Mouse (Mus musculus) forelimb bud, embryonic 11.5 days (tissue): Measurements from ENCODE around the gene Tex12.
A peak's percentile ranks its signal among the peaks of the same experiment; 100 is the strongest.

Experiments
- DNase-seq: peaks from one replicate; pipeline ENCODE4 v3.0.0-alpha.2; 2012; ENCODE audit warnings: low read depth, low spot score

The Tex12 gene

GRCm38 (mm10) chr9:50561918-50562360, 814 bp upstream of the Tex12 start:
- DNase-seq, result no peak

DNA sequence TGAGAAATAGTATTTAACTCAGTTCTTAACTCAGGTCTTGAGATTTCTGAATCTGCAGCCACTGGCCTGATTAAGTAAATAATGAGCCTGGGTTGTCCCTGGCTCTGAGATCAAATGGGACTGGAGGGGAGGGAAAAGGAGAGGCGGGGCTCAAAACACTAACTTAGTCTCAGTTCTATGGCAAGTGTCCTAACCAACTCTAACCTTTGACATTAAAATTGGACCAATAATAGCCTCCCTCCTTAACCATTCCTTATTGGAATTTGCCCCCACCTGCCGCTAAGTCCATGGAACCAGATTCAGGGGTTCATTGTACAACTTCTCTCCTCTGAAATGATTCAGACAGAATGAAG, 6.1 kb downstream of the Tex12 start, which contains the start of gene Bco2:
Bco2 (minus strand) TSS at position 88 of the 353 bp plus-strand sequence.
- DNase-seq, result no peak

GRCm38 (mm10) chr9:50554241-50555093, 6.7 kb downstream of the Tex12 start, which contains the start of gene Il18:
Il18 (plus strand) TSS chr9:50554827.
- peak; percentile 23 for DNase-seq

- DNase-seq, result no peak
Observed at GRCm38 (mm10) chr9:50553547-50553946, 7.6 kb downstream of the Tex12 start.

DNA sequence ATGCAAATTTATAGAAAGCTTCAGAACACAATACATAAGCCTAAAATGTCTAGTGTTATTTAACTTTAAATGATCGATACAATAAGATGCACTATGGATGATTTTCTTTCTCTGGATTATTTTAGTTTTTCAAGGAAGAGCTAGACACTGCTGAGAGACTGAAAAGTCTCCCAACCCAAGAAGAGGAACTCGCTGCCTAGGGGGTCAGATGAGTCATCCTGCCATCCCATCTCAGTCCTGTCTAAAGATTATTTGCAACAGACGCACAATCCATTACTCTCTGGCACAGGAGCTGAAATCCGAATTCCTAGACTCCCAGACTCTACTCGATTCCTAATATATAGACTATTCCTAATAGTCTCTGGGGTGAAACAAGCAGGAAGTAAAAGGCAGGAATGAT, 8.9 kb downstream of the Tex12 start:
- no peak for DNase-seq

- DNase-seq, result no peak
Observed at GRCm38 (mm10) chr9:50548936-50549335, 12.2 kb downstream of the Tex12 start.

DNA sequence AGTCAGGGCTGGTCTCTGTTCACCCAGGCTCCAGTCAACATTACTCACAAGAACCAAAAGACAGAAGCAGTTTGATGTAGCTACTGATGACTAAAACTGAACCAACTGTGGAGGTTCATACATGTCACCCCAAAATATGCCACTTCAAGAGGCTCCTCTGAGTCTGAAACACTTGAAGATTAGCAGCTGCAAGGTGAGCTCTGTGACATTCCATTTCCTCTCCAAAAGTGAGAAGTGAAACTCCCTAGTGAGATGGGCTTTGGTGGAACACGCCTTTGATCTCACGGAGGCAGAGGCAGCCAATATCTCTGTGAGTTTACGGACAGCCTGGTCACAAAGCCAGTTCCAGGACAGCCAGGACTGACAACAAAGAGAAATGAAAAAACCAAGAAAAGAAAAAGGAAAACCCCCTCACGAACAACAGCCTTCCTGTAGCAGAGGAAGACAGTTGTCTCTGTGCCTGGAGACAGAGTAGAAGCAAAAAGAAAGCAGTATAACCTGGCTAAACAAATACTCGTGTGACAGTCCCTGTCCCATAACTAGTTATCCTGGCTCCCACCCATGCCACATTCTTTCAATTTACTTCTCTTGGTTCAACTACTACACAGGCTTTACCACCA, 13.2 kb downstream of the Tex12 start:
- no peak for DNase-seq

- DNase-seq, result no peak
Observed at GRCm38 (mm10) chr9:50542401-50542800, 18.7 kb downstream of the Tex12 start.

GRCm38 (mm10) chr9:50540170-50540569, 21.0 kb downstream of the Tex12 start:
- no peak for DNase-seq

DNA sequence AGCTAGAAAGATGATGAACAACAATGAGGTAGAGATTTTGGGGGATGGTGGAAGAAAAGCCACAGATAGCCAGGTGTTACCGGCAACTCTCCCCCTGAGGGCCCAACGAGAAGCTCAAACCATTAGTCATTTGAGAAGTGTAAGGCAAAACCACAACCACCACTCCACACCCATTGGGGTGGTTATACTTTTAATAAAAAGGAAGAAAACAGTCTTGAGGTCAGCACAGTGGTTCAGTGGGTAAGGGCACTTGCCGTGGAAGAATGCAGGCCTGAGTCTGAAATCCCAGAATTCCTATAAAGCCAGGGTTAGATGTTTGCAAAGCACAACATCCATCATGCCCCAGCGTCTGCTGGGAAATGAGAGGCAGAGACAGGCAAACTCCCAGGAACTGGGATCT, 23.8 kb downstream of the Tex12 start:
- no peak for DNase-seq

- DNase-seq, result no peak
Observed at GRCm38 (mm10) chr9:50536603-50537135, 24.5 kb downstream of the Tex12 start.

GRCm38 (mm10) chr9:50535930-50536329, 25.2 kb downstream of the Tex12 start:
- no peak for DNase-seq

DNA sequence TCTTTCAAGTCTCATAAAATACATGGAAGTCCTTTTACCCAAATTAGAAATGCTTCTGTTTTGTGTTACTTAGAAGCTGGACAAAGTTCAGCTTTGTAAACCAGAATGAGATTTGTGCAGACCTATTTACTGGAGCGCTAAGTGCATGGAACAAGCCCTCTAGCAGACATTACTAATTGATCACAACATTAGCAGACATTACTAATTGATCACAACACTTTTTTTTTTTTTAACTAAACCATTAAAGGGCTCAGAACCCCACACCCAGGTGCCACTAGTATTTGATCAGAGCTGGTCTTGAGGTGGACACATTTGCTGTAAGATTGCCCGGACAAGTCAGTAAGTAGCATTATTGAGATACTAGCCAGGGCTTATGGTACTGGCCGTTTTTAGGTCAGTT, 27.3 kb downstream of the Tex12 start:
- no peak for DNase-seq

- no peak for DNase-seq
Observed at GRCm38 (mm10) chr9:50533328-50533727, 27.8 kb downstream of the Tex12 start.

DNA sequence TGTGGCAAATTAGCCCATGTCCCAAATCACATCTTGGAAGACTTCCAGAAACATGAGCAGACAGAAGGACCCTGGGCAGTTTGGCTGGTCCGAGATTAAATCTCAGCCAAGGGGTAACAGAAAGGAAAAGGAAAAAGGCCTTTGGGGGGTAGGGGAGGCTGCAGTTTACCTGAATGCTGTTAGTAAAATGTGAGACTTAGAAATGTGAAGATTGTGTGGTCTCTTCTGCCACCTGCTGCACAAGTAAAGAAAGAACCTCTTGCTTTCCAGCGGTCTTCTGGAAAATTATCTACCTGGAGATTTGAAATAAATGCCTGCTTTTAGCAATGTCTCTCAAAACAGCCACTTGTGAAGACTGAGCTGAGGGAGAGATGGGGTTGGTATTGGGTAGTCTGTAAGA, 30.2 kb downstream of the Tex12 start:
- DNase-seq, result no peak

DNA sequence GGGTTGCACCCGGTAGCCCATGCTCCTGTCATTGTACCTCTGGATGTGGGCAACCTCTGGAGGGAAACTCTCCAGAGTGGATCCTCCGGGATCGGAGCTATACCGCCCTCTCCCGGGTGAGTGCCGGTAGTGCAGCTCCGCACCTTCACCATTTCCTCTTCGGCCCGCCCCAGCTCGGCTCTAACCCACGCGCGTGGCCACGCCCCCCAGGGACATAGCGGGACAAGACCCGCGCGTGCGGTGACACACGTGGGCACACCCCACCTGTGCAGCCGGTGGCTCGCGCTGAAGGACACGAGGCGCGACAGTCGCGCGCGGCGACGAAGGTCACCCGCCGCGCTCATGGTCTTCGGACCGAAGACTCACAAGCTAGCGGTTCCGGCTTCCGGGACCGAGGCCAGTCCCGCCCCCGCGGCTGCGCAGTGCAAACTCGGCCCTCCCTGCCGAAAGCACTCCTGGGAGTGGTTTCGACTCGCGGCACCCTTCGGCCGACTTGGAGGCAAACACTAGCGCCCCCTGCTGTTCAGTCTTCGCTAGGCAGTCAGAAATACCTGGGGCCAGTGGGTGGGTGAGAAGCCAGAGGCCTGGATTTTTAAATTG, 32.7 kb downstream of the Tex12 start, which contains the start of gene Pts:
Pts (minus strand) TSS at position 432 of the 600 bp plus-strand sequence.
- DNase-seq, result peak; percentile 98

DNA sequence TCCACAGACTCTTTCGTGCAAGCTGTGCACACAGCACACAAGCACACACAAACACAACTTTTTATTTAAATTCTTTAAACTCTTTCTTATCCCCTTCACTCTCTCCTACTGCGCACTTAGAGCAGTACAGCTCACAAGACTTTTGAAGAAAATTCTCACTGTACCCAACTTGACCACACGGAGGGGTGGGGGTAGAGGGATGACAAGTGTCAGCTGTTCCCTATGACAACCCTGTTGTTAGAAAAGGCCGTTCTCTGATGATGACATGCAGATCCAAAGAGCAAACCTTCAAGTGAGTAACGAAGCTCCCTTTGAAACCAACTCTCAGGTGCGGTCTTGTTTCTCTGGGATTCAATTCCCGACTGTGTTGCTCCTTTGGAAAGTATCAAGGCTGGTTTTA, 33.3 kb downstream of the Tex12 start:
- no peak for DNase-seq

- no peak for DNase-seq
Observed at GRCm38 (mm10) chr9:50525585-50525984, 35.5 kb downstream of the Tex12 start.

GRCm38 (mm10) chr9:50524936-50525335, 36.2 kb downstream of the Tex12 start:
- DNase-seq, result no peak

DNA sequence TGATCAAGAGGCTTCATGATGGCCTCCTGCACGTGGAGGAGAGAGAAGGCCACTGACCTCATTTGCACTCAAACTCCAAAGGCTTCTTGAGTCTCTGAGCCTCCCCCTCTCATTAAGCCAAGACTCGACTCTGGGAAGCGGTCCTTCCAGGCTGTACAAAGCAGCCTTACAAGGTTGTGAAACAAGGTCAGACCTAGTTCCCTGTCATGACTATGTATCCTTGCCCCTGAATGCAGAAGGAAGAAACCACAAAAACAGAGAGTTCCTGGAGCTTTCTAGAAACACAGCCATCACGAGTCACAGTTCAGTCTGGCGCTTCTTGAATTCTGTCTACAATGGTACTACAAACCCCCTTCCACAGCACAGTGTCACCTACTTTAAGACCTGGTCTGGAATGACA, 38.6 kb downstream of the Tex12 start:
- DNase-seq, result no peak

GRCm38 (mm10) chr9:50521562-50521961, 39.6 kb downstream of the Tex12 start:
- DNase-seq, result no peak

DNA sequence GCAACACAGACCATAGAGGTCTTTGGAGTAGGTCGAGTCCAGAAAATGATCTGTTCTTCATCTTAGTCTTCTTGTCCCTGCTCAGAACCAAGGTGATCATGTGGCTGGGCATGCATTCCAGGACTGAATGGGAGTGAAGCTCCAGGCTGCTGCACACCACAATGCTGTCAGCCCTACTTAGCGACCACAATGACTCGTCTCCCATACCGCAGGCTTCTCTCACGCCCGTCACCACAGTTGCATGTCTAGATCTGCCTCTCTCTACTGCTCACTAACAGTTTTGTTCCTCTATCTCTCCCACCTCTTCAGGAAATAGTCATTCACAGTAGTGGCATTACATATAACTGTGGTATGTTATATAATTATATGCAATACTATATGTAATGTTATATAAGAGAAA, 40.4 kb downstream of the Tex12 start:
- DNase-seq, result no peak
